Mouse (Mus musculus): Measurements from ENCODE around the gene Mthfd1l.
"Not testable (repeated sequence)": the region's sequence is repeated elsewhere in the genome, so short reads cannot be mapped to it uniquely, and the experiment has no call there.

GRCm38 (mm10) chr10:4203651-4204050, 230.7 kb downstream of the Mthfd1l start:
- not testable (repeated sequence) for TF ChIP-seq POLR2A (IDR thresholded peaks at IDR 0.05; ENCODE audit: insufficient read depth, low read depth, low read length); CTCF (IDR thresholded peaks at IDR 0.05); EP300 (IDR thresholded peaks at IDR 0.05; ENCODE audit: insufficient read depth, low read depth, low read length)

Data from heart, adult 2 months (tissue).